Mouse (Mus musculus) small intestine, adult 2 months (tissue): ENCODE measurements around the gene Mbd6.
A peak's percentile ranks its signal among the peaks of the same experiment; 100 is the strongest.

Source experiments
- CTCF ChIP-seq: fragments of 200-500 bp; IDR thresholded peaks from 2 replicates; pipeline ENCODE4 v1.5.1; 2012; ENCODE audit warnings: low read depth, mild to moderate bottlenecking, control low read depth, inconsistent platforms, low read length, moderate library complexity, mixed read lengths; ENCODE audit not compliant: insufficient replicate concordance, insufficient read length; ENCODE audit errors: extremely low read depth
- POLR2A ChIP-seq: fragments of 200-500 bp; IDR thresholded peaks from 2 replicates; pipeline ENCODE4 v1.6.1; 2012; ENCODE audit warnings: low read depth, mild to moderate bottlenecking, control low read depth, inconsistent platforms, low read length, moderate library complexity

- peak; percentile 48 for TF ChIP-seq POLR2A
- TF ChIP-seq CTCF: no peak
Observed at GRCm38 (mm10) chr10:127266112-127267091, 22.4 kb downstream of the Mbd6 start, which contains the start of gene Dctn2.
